Mouse (Mus musculus): ENCODE data around the gene Nlgn2.

The Nlgn2 gene

DNA sequence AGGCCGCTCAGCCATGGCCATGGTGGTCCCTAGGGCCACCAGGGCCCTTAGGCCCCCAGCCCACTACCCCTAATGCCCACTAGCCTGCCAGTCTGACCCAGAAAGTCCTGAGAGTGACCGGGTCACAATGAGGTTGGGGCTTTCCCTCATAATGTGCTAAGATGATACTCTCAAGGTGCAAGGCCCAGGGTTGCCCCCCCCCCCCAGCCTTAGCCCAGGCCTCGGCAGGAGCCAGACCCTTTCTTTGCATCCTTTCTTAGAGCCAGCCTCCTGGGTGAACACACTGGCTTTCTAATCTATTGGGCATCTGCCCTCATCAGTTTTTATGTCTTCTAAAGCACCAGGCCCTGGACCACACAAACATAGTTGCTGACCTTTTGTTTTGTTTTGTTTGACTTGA, 15.5 kb downstream of the Nlgn2 start, which contains the start of gene Spem1:
Gene Spem1, minus strand, starts transcription at position 101 of the 400 bp plus-strand sequence.
- DNase-seq: no peak

DNA sequence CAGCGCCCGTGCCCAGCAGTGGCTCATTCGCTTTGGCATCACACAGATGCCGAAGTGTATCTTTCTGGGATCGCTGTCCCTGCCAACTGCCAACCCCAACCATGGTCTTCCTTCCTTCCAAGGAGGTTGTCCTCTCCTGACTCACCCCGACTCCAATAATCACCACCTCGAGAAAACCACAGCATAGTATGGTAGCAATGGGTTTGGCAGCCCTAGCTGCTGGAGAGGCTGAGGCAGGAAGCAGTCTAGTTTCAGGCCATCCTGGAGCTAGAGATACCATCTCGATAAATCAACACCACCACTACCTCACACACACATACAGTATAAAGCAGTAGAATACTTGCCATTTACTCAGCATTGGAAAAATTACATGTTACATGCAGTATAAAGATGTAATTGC, 18.7 kb downstream of the Nlgn2 start:
- no peak for DNase-seq

DNA sequence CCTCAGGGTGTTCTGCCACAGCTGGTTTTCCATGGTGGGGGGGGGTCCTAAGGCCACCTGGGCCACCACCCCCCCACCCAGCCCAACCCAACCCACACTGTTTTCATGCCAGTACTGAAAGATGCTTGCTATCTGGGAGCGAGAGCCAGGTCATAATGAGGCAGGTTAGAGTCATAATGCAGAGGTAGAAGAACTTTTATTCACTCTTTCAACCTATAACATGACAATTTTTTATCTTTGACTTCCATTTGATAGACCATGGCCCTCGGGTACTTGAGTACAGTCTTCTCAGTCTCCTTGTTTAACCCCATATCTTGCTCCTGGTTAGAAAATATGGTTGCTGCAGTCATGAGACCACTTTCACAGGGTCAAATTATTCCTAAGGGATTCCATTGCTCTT, 19.2 kb downstream of the Nlgn2 start, which contains the start of gene Spem2:
Gene Spem2, minus strand, starts transcription at position 101 of the 400 bp plus-strand sequence.
- no peak for DNase-seq

DNA sequence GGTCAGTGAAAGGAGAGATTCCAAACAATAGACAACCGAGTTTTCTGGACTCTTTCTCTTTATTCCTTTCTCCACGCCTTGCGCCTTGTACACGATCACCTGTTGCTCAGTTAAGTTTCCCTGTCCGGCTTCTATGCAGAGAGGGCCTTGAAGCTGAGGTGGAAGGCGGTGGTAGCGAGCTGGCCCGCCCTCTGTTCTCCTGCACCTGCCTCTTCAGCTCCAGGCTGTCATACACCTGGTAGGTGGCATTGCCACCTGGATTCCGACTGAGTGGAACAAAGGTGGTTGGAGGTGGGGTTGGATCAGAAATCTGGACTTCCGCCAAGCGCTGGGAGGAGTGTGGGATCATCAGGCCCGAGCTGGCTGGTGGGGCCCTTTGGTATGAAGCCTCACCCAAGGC, 21.1 kb downstream of the Nlgn2 start:
- no peak for DNase-seq

- no peak for DNase-seq
Observed at GRCm38 (mm10) chr11:69815155-69815554, 22.4 kb downstream of the Nlgn2 start, which contains the start of gene Gm39566. Gm39566 (minus strand) TSS chr11:69815298.

DNA sequence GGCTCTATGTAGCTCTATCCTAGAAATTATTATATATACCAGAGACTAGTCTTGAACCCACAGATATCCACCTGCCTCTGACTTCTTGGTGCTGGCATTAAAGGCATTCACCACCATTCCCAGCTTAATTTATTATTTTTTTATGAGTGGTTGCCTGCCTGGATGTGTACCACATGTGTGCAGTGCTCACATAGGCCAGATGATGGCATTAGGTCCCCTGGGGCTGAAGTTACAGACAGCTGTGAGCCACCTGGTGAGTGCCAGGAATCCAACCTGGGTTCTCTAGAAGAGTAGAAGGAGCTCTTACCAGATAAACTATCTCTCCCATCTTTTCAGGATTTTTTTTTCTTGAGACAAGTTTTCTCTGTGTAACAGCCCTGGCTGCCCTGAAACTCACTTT, 27.3 kb downstream of the Nlgn2 start:
- no peak for DNase-seq

- no peak for DNase-seq
Observed at GRCm38 (mm10) chr11:69807641-69808040, 29.9 kb downstream of the Nlgn2 start.

DNA sequence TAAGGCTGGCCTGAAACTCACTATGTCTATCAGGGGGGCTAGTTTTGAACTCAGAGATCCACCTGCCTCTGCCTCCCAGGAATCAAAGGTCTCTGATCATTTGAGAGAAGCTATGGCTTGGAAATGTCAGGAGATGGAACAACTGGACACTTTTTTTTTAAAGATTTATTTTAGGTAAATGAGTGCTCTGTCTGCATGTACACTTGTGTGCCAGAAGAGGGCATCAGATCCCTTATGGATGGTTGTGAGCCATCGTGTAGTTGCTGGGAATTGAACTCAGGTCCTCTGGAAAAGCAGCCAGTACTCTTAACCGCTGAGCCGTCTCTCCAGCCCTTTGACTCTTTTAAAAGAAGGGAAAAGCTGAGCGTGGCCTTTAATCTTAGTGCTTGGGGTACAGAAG, 31.2 kb downstream of the Nlgn2 start:
- DNase-seq: no peak

- no peak for DNase-seq
Observed at GRCm38 (mm10) chr11:69804972-69805909, 32.3 kb downstream of the Nlgn2 start, which contains the start of gene Tmem102. Tmem102 (minus strand) TSS chr11:69805624.

DNA sequence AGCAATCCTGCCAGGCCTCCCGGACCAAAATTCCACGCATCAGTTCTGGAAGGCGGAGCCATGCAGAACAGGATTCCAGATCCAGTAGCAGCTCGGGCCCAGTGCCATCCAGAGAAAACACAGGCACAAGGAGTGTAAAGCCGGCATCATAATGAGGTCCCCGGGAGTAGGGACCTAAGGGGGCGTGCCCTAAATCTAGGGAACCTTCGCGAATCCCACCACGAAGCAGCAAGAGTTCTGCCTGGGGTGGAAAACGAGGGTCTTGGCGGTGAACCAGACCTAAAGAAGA, 33.0 kb downstream of the Nlgn2 start:
- peak in 1 of 2 experiments; percentile 49 for DNase-seq

- DNase-seq: peak in 1 of 2 experiments; percentile 65
Observed at GRCm38 (mm10) chr11:69803786-69804651, 33.6 kb downstream of the Nlgn2 start.

- DNase-seq: no peak
Observed at GRCm38 (mm10) chr11:69803328-69803727, 34.3 kb downstream of the Nlgn2 start.

DNA sequence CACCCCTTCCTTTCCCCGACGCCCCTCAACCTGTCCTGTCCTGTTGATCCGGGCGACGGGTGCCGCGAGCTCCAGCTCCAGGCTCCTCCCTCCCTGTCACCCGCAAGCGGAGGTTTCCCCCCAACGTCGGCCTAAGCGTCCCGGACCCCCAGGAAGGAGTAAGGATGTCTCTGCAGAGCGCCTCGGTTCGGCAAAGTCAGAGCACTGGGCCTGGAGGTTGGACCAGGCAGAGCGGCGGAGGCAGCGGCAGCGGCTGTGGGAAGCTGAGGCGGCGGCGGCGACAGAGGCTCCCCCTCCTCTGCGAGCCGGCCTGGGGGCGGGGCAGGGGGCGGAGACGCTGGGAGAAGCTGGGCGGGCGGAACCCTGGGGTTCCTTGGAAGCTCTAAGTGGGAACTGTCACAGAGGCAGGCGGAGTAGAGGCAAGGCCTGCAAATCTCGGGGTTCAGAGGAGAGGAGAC, 34.9 kb downstream of the Nlgn2 start:
- DNase-seq: peak; percentile 84 to 85

DNA sequence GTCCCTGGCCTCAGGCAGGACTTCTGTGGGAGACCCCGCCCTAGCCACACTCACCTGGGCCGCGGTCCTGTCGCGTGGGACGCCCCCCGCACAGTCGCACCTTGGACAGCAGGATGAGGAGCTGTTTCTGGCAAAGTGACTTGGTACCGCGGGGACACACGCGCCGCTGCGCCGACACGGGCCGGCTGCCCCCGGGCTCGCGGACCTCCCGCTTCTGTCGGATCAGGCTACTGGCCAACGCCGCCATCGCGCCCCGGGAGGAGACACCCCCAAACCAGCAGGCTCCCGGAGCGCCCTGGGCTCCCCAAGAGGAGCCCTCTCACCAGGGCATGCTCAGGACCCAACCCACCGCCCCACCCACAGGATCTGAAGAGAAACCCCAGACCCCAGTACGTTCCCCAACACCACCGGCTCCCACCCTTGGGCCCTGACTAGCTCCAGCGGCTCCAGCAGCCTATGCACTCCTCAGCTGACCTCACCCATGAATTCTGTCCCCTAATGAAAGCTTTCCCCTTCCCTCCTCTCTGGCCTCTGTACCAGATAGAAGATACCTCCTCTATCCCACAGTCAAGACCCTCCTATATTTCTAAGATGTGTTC, 36.1 kb downstream of the Nlgn2 start, which contains the start of gene Fgf11:
Gene Fgf11, minus strand, starts transcription at position 479 of the 599 bp plus-strand sequence.
- DNase-seq: peak in 1 of 2 experiments; percentile 30

GRCm38 (mm10) chr11:69800392-69801197, 37.0 kb downstream of the Nlgn2 start:
- DNase-seq: peak; percentile 69 to 84

DNA sequence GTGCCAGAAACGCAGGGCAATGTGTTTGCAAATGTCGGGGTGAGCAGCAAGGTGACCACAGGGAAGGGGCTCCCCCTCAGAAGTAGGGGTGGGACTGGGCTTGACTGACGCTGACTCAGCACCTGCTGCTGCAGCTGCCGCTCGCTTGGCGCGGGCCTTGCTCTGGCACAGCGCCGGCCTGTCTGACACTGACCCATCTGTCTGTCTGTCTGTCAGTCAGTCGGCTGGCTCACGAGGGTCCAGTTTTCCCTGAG, 37.5 kb downstream of the Nlgn2 start:
- DNase-seq: peak; percentile 71 to 85

DNA sequence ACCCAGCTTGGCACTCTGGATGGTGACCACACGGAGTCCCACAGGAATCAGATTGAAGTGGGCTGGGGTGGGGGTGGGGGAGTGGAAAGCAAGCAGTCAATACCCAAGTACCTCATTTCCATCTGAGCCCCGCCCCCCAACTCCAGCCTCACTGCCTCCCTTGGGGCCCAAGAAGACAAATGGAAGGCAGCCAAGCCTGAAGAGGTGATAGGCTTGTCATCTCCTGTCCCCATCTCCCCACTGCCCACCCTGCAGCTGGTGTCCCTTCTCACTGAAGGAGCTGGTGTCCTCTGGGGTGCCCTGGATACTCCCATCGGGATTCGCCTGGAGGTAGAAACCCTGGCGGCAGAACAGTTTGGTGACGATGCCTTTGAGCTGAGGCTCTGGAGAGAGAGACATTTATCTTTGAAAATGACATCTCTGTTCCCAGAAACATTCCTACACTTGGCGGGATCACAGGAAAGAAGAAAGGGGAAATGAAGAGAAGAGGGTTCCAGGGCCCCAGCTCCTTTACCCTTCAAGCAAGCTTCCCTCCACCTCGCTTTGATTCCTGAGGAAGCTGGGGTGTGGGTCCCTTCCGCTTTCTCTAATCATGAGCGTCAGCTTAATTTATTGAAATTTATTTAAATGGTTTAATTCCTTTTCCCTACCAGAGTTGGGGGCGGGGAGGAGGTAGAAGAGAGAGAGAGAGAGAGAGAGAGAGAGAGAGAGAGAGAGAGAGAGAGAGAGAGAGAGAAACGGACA, 38.0 kb downstream of the Nlgn2 start:
- DNase-seq: peak in 1 of 2 experiments; percentile 57

- DNase-seq: no peak
Observed at GRCm38 (mm10) chr11:69797924-69798323, 39.7 kb downstream of the Nlgn2 start.

GRCm38 (mm10) chr11:69795983-69796435, 41.6 kb downstream of the Nlgn2 start:
- no peak for DNase-seq

GRCm38 (mm10) chr11:69795168-69795982, 42.2 kb downstream of the Nlgn2 start, which contains the start of gene Chrnb1:
Chrnb1 (minus strand) TSS chr11:69795943.
- DNase-seq: peak; percentile 93

Data from cerebellum, postnatal 14 days (tissue).